Mouse (Mus musculus): ENCODE results near the gene Hrg.
"Not testable (repeated sequence)": the region's sequence is repeated elsewhere in the genome, so short reads cannot be mapped to it uniquely, and the experiment has no call there.

GRCm38 (mm10) chr16:22941825-22942476 is 8.9 kb upstream of the Hrg start:
- not testable (repeated sequence) for TF ChIP-seq CTCF (IDR thresholded peaks at IDR 0.05; ENCODE audit: borderline replicate concordance, extremely low read depth, insufficient read depth, insufficient read length); POLR2A (IDR thresholded peaks at IDR 0.05; ENCODE audit: borderline replicate concordance, extremely low read depth, insufficient read depth, insufficient read length, poor library complexity, severe bottlenecking)
